Mouse (Mus musculus) hindbrain, embryonic 15.5 days (tissue): Measurements from ENCODE around the gene Gm20388. TPM values are rescaled to one million over a fixed set of nuclear protein-coding genes. Genes with fewer than 3 reads are reported as not detected.
"Not testable (repeated sequence)": the region's sequence is repeated elsewhere in the genome, so short reads cannot be mapped to it uniquely, and the experiment has no call there.

Experiments used
- ATAC-seq: fragments of 200-750 bp; cut with Nextera tagmentation; 2 replicates; pipeline ENCODE4 v1.8.0; 2017; ENCODE audit warnings: low read depth, moderate number of reproducible peaks, moderate TSS enrichment; ENCODE audit not compliant: low FRiP score
- H3K27ac ChIP-seq: fragments of 300-500 bp; sonication (generic); replicated peaks from 2 replicates; pipeline ENCODE4 v1.5.1; 2015; ENCODE audit warnings: mild to moderate bottlenecking, inconsistent platforms
- H3K27me3 ChIP-seq: fragments of 300-500 bp; sonication (generic); 2 replicates; pipeline ENCODE4 v1.6.1; 2015; ENCODE audit warnings: control low read depth, inconsistent platforms
- H3K36me3 ChIP-seq: fragments of 300-500 bp; sonication (generic); 2 replicates; pipeline ENCODE4 v1.6.1; 2015; ENCODE audit warnings: control low read depth, inconsistent platforms
- H3K4me1 ChIP-seq: fragments of 300-500 bp; sonication (generic); replicated peaks from 2 replicates; pipeline ENCODE4 v1.6.1; 2015; ENCODE audit warnings: control low read depth, inconsistent platforms
- H3K4me2 ChIP-seq: fragments of 300-500 bp; sonication (generic); 2 replicates; pipeline ENCODE4 v1.6.1; 2015; ENCODE audit warnings: moderate library complexity, mild to moderate bottlenecking, inconsistent platforms
- H3K4me3 ChIP-seq: fragments of 300-500 bp; sonication (generic); 2 replicates; pipeline ENCODE4 v1.5.1; 2015; ENCODE audit warnings: mild to moderate bottlenecking, inconsistent platforms
- H3K9ac ChIP-seq: fragments of 300-500 bp; sonication (generic); 2 replicates; pipeline ENCODE4 v1.6.1; 2015; ENCODE audit warnings: inconsistent platforms
- H3K9me3 ChIP-seq: fragments of 300-500 bp; sonication (generic); 2 replicates; pipeline ENCODE4 v1.6.1; 2016; ENCODE audit warnings: control low read depth, inconsistent platforms
- WGBS: fragments of 180-500 bp; shearing (Covaris S2); methylation state at CpG from one replicate; pipeline ENCODE4 v1.1.7; 2015; 5-methylcytosine and 5-hydroxymethylcytosine counted together
- polyA plus RNA-seq: library from polyadenylated mRNA; unstranded; fragments of >200 nt; fragmentation: Nextera tagmentation; extraction: Ambion mirVana; gene quantifications from 2 replicates; pipeline ENCODE4 v1.2.1, GENCODE M21; 2015

Gene Gm20388
- polyA plus RNA-seq, 1 experiment from 2014 or later, result 5.4 TPM

- Histone ChIP-seq H3K4me1 (peaks cover 28% of the 10 kb centered on the region), H3K4me3 (no peak overlapping the region), H3K4me2 (no peak overlapping the region), H3K27ac (0 out of 2 replicates have a peak overlapping the region, but pooled peaks have one; percentile 39), H3K36me3 (no peaks in the 10 kb centered on the region), H3K9me3 (no peaks in the 10 kb centered on the region), H3K27me3 (no peaks in the 10 kb centered on the region), H3K9ac (no peak overlapping the region)
- WGBS, result 41% methylated on average over 6 of the region's 8 CpGs
- 0 out of 2 replicates have a peak, but pooled peaks have one; percentile 32 for ATAC-seq
These were observed 450.7 kb downstream of the Gm20388 start for GRCm38 (mm10) chr8:120361301-120361700.

DNA sequence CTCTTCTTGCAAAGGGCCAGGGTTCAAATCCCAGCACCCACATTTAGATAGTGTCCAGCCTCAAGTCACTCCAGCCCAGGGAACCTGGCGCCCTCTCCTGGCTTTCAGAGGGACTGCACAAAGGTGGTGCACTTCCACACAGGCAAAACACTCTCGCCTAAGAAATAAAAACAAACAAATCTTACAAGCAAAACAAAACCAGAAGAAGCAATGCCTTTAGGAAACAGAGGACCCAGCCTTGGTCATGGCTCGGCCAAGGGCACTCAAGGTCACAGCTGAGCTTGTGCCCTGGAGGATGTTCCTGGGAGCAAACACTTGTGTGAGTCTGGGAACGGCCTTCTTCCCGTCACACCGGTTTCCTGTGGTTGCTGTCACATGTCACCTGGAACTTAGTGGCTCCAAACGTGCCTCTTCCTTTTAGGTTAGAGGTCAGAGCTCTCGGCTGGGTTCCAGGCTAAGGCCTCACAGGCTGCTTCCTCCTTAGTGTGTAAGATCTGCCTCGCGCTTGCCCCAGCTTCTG lies 453.0 kb downstream of the Gm20388 start:
- ATAC-seq, result no peak
- no peak overlapping the region for H3K9ac ChIP-seq
- H3K36me3 ChIP-seq, result no peaks in the 10 kb centered on the region
- H3K4me1 ChIP-seq, result peaks cover 25% of the 10 kb centered on the region
- H3K27ac ChIP-seq, result no peak overlapping the region
- no peak overlapping the region for H3K4me2 ChIP-seq
- 63% methylated on average over 10 of the region's 10 CpGs for WGBS
- H3K4me3 ChIP-seq, result no peak overlapping the region
- no peaks in the 10 kb centered on the region for H3K27me3 ChIP-seq
- no peaks in the 10 kb centered on the region for H3K9me3 ChIP-seq

GRCm38 (mm10) chr8:120364093-120364725 lies 453.6 kb downstream of the Gm20388 start:
- ATAC-seq, result no peak
- Histone ChIP-seq H3K4me3 (no peak overlapping the region), H3K4me1 (peaks cover 31% of the 10 kb centered on the region), H3K27ac (no peak overlapping the region), H3K4me2 (no peak overlapping the region), H3K27me3 (no peaks in the 10 kb centered on the region), H3K9ac (no peak overlapping the region), H3K36me3 (no peaks in the 10 kb centered on the region), H3K9me3 (no peaks in the 10 kb centered on the region)
- 39% methylated on average over 7 of the region's 7 CpGs for WGBS

GRCm38 (mm10) chr8:120366840-120367239 lies 456.2 kb downstream of the Gm20388 start:
- Histone ChIP-seq H3K9me3 (no peaks in the 10 kb centered on the region), H3K4me2 (no peak overlapping the region), H3K36me3 (no peaks in the 10 kb centered on the region), H3K4me3 (no peak overlapping the region), H3K9ac (no peak overlapping the region), H3K4me1 (peaks cover 19% of the 10 kb centered on the region), H3K27me3 (no peaks in the 10 kb centered on the region), H3K27ac (no peak overlapping the region)
- 86% methylated on average over 6 of the region's 6 CpGs for WGBS
- ATAC-seq, result no peak

GRCm38 (mm10) chr8:120368191-120368590 lies 457.6 kb downstream of the Gm20388 start:
- WGBS, result 81% methylated on average over 1 of the region's 1 CpGs
- not testable (repeated sequence) for ATAC-seq, H3K4me2 ChIP-seq, H3K36me3 ChIP-seq, H3K9me3 ChIP-seq, H3K4me3 ChIP-seq, H3K27me3 ChIP-seq, H3K9ac ChIP-seq
- H3K27ac ChIP-seq, result peak overlapping the region; percentile 71
- peaks cover 18% of the 10 kb centered on the region for H3K4me1 ChIP-seq

DNA sequence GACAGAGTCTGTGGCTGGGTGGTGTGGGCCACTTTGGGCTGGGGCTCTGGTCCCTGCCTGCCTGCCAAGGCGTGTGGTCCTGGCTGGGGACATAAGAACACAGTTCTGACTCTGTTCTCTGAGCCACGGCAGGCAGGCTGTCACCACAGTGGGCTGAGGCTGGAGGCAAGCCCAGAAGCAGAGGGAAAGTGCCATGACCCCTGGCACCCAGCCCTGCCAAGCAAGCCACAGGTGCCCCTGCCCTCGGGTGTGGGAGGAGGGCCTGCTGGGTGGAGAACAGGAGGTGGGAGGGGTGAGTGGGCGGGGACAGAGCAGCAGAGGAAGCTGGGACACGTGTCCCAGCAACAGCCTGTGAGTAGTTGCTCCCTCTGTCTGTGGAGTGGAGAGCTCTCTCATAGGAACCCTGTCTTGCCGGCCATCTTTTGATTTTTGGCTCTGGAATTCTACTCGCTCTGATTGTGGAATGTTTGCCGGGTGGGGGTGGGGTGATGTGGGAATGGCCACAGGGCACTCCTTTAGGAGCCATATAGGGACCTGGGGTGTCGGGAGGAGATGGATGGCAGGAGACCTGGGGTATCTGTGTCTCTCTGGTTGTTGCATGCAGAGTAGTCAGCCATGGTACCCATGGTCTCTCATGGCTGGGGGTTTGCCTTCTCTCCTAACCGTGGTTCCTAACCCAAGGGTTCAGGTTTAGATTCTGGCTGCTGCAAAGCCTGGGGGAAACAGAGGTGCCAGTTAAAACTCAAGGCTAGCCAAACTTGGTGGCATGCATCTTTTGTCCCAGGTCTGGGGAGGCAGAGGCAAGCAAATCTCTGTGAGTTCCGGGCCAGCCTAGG lies 458.4 kb downstream of the Gm20388 start:
- Histone ChIP-seq H3K4me3 (no peak overlapping the region), H3K4me1 (peaks cover 20% of the 10 kb centered on the region), H3K9me3 (no peaks in the 10 kb centered on the region), H3K27me3 (no peaks in the 10 kb centered on the region), H3K36me3 (no peaks in the 10 kb centered on the region), H3K9ac (no peak overlapping the region), H3K27ac (peak overlapping the region; percentile 71), H3K4me2 (no peak overlapping the region)
- WGBS, result 24% methylated on average over 11 of the region's 11 CpGs
- peak; percentile 85 for ATAC-seq

DNA sequence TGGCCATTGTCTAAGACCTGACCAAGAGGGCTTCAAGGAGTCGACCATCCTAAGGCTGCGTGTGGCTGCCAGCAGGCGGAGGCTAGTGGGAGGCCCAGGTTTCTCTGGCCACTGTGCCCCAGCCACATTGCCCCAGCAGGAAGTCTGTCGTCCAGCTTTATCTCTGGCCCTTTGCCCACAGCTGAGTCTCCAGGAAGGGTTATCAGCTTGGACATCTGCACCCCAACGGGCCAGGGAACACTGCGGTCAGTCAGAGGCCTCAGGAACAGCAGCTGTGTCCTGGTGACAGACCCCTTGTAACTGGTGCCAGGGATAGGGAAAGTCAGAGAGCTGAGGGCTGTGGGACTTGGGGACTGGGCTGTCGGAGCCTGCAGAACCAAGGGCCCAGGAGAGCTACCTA lies 459.3 kb downstream of the Gm20388 start:
- peaks cover 29% of the 10 kb centered on the region for H3K4me1 ChIP-seq
- H3K9me3 ChIP-seq, result no peaks in the 10 kb centered on the region
- H3K27me3 ChIP-seq, result no peaks in the 10 kb centered on the region
- no peak overlapping the region for H3K9ac ChIP-seq
- no peak overlapping the region for H3K27ac ChIP-seq
- H3K4me3 ChIP-seq, result no peak overlapping the region
- no peak overlapping the region for H3K4me2 ChIP-seq
- WGBS, result 48% methylated on average over 7 of the region's 7 CpGs
- ATAC-seq, result no peak
- no peaks in the 10 kb centered on the region for H3K36me3 ChIP-seq

GRCm38 (mm10) chr8:120370461-120370860 lies 459.8 kb downstream of the Gm20388 start:
- Histone ChIP-seq H3K9ac (no peak overlapping the region), H3K27ac (no peak overlapping the region), H3K9me3 (no peaks in the 10 kb centered on the region), H3K4me3 (no peak overlapping the region), H3K4me1 (peaks cover 34% of the 10 kb centered on the region), H3K27me3 (no peaks in the 10 kb centered on the region), H3K4me2 (no peak overlapping the region), H3K36me3 (no peaks in the 10 kb centered on the region)
- ATAC-seq, result no peak
- WGBS, result 69% methylated on average over 4 of the region's 4 CpGs

- no peaks in the 10 kb centered on the region for H3K36me3 ChIP-seq
- peaks cover 41% of the 10 kb centered on the region for H3K4me1 ChIP-seq
- WGBS, result 73% methylated on average over 5 of the region's 5 CpGs
- H3K27me3 ChIP-seq, result no peaks in the 10 kb centered on the region
- H3K4me2 ChIP-seq, result no peak overlapping the region
- H3K27ac ChIP-seq, result no peak overlapping the region
- H3K9ac ChIP-seq, result no peak overlapping the region
- H3K4me3 ChIP-seq, result no peak overlapping the region
- no peak for ATAC-seq
- no peaks in the 10 kb centered on the region for H3K9me3 ChIP-seq
These were observed 460.5 kb downstream of the Gm20388 start for GRCm38 (mm10) chr8:120371146-120371545.

DNA sequence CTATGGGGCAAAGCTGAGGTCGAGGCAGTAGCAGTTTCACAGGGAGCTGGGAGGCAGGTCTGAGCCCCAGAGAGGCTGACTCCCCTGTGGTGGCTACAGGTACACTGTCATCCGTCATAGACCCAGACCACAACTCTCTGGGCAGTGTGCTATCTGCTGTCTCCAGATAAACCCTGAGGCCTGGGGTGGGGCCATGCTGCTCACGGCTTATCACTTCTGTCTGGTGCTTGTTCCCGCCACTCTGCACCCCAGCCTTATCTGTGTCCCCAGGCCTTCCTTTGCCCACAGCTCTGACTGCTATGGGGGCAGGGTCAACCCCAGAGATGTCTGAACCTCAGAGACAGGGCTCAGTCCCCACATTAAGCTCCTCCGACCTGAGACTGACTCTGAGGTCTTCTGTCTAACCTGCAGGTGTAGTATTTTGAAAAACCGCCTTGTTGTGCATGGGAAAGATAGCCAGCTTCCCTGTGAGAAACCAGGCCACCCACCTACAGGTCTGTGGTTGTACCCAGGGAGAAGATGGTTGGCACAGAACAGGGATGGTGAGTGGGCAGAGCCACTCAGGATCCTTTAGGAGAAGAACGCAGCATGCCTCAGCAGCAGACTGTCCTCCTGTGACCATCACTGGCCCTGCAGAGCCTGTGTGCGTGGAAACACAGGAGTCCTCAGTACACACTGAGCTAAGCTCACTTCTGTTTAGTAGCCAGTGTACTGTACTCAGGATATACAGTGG lies 461.2 kb downstream of the Gm20388 start:
- H3K9me3 ChIP-seq, result no peaks in the 10 kb centered on the region
- H3K4me2 ChIP-seq, result no peak overlapping the region
- no peak for ATAC-seq
- peaks cover 49% of the 10 kb centered on the region for H3K4me1 ChIP-seq
- H3K36me3 ChIP-seq, result no peaks in the 10 kb centered on the region
- no peaks in the 10 kb centered on the region for H3K27me3 ChIP-seq
- H3K9ac ChIP-seq, result no peak overlapping the region
- no peak overlapping the region for H3K27ac ChIP-seq
- 82% methylated on average over 8 of the region's 8 CpGs for WGBS
- H3K4me3 ChIP-seq, result no peak overlapping the region

GRCm38 (mm10) chr8:120372684-120373083 lies 462.0 kb downstream of the Gm20388 start:
- Histone ChIP-seq H3K27me3 (no peaks in the 10 kb centered on the region), H3K4me1 (peaks cover 54% of the 10 kb centered on the region), H3K36me3 (no peaks in the 10 kb centered on the region), H3K9me3 (no peaks in the 10 kb centered on the region), H3K27ac (no peak overlapping the region), H3K4me2 (no peak overlapping the region), H3K9ac (no peak overlapping the region), H3K4me3 (no peak overlapping the region)
- no peak for ATAC-seq
- 89% methylated on average over 6 of the region's 6 CpGs for WGBS

GRCm38 (mm10) chr8:120373621-120374020 lies 463.0 kb downstream of the Gm20388 start:
- Histone ChIP-seq H3K36me3 (no peaks in the 10 kb centered on the region), H3K9me3 (no peaks in the 10 kb centered on the region), H3K27ac (peak overlapping the region; percentile 67), H3K9ac (no peak overlapping the region), H3K4me2 (no peak overlapping the region), H3K4me3 (no peak overlapping the region), H3K4me1 (peaks cover 59% of the 10 kb centered on the region), H3K27me3 (no peaks in the 10 kb centered on the region)
- no peak for ATAC-seq
- 74% methylated on average over 3 of the region's 3 CpGs for WGBS
